Comparison of ENCODE assay signal across 15 mouse cellular contexts in genomic region chr10:43693974-43694373, GRCm38 (mm10).
DNase-seq lines count a peak whose midpoint lies in the region; ATAC-seq and TF ChIP-seq lines count a peak whose summit lies in the region.
"Had no signal": no experiment of that assay in that cellular context is flagged by ENCODE, and none has a peak within 500 bp of the region (broad histone marks: within the 10 kb centered on the region; RNA-seq: fewer than 3 reads in every experiment).

No protein-coding gene starts in this region.

- TF ChIP-seq CTCF in lung, postnatal 0 days (IDR thresholded peaks at IDR 0.05), result no peak

- no peak overlapping the region for H3K9ac ChIP-seq in lung, postnatal 0 days (replicated peaks; ENCODE audit: low read depth)
- no peak overlapping the region; the same call in 1 of the 2 replicates for H3K9ac ChIP-seq in liver, embryonic 15.5 days
- H3K9ac ChIP-seq: forebrain, postnatal 0 days; hindbrain, embryonic 13.5 days had no signal

- no peak for TF ChIP-seq EP300 in lung, postnatal 0 days (IDR thresholded peaks at IDR 0.05)

- no peak overlapping the region for H3K27ac ChIP-seq in lung, postnatal 0 days (ENCODE audit: low read length)
- H3K27ac ChIP-seq in liver, embryonic 15.5 days (replicated peaks), result peak overlapping the region; percentile 51; the same call in 1 of the 2 replicates
- no peak overlapping the region for H3K27ac ChIP-seq in embryonic facial prominence, embryonic 10.5 days (replicated peaks)
- H3K27ac ChIP-seq: hindbrain, embryonic 13.5 days; layer of hippocampus, adult 2 months had no signal

- no peak for ATAC-seq in lung, postnatal 0 days
- ATAC-seq in liver, embryonic 15.5 days (ENCODE audit: insufficient read depth), result peak; percentile 41; the same call in 1 of the 2 replicates
- no peak for ATAC-seq in monocyte, adult 5-6 weeks (replicated peaks; ENCODE audit: insufficient number of reproducible peaks, low FRiP score, low TSS enrichment, poor library complexity, severe bottlenecking)
- ATAC-seq: activated CD4-positive, CD25-positive, alpha-beta regulatory T cell, adult 4 months; forebrain, postnatal 0 days; midbrain, embryonic 16.5 days had no signal

- WGBS in lung, postnatal 0 days, result 33% methylated on average over 5 of the region's 5 CpGs
- 44% methylated on average over 5 of the region's 5 CpGs for WGBS in liver, embryonic 15.5 days (ENCODE audit: insufficient replicate concordance)
- 60% methylated on average over 5 of the region's 5 CpGs for WGBS in embryonic facial prominence, embryonic 10.5 days

- DNase-seq in gastrocnemius, adult 18-20 months (ENCODE audit: low spot score), result peak; percentile 15
- no peak for DNase-seq in gastrocnemius, postnatal 10 days
- DNase-seq in lung, postnatal 0 days (ENCODE audit: low spot score), result peak; percentile 16
- DNase-seq in lung, adult 18-20 months, result no peak
- DNase-seq in embryonic facial prominence, embryonic 10.5 days (ENCODE audit: low spot score), result no peak
- DNase-seq in cerebellum, postnatal 36 days, result no peak
- DNase-seq: cerebellum, postnatal 10 days; forebrain, postnatal 0 days; lung, postnatal 36 days had no signal

- no peak overlapping the region for H3K4me3 ChIP-seq in lung, postnatal 0 days (ENCODE audit: low read depth, low read length)
- H3K4me3 ChIP-seq in liver, embryonic 15.5 days (replicated peaks), result no peak overlapping the region
- H3K4me3 ChIP-seq in embryonic facial prominence, embryonic 10.5 days, result no peak overlapping the region
- H3K4me3 ChIP-seq: hindbrain, embryonic 13.5 days; layer of hippocampus, adult 2 months had no signal

- H3K27me3 ChIP-seq in lung, postnatal 0 days (replicated peaks; ENCODE audit: insufficient read depth, low read length), result no peaks in the 10 kb centered on the region
- H3K27me3 ChIP-seq in liver, embryonic 15.5 days, result peaks cover 64% of the 10 kb centered on the region
- H3K27me3 ChIP-seq in embryonic facial prominence, embryonic 10.5 days (replicated peaks; ENCODE audit: low read depth, poor library complexity, severe bottlenecking), result 0 out of 2 replicates have a peak, but pooled peaks cover 4% of the 10 kb centered on the region
- H3K27me3 ChIP-seq: hindbrain, embryonic 13.5 days had no signal

- H3K9me3 ChIP-seq in lung, postnatal 0 days (ENCODE audit: low read length), result no peaks in the 10 kb centered on the region
- no peaks in the 10 kb centered on the region for H3K9me3 ChIP-seq in liver, embryonic 15.5 days (replicated peaks)
- no peaks in the 10 kb centered on the region for H3K9me3 ChIP-seq in embryonic facial prominence, embryonic 10.5 days
- H3K9me3 ChIP-seq: hindbrain, embryonic 13.5 days had no signal

- no peaks in the 10 kb centered on the region for H3K36me3 ChIP-seq in lung, postnatal 0 days (ENCODE audit: insufficient read depth, low read length)
- no peaks in the 10 kb centered on the region for H3K36me3 ChIP-seq in liver, embryonic 15.5 days (replicated peaks)
- H3K36me3 ChIP-seq in embryonic facial prominence, embryonic 10.5 days (replicated peaks), result no peaks in the 10 kb centered on the region
- H3K36me3 ChIP-seq: hindbrain, embryonic 13.5 days had no signal

- H3K4me2 ChIP-seq in lung, postnatal 0 days (replicated peaks; ENCODE audit: low read depth, low read length), result no peak overlapping the region
- H3K4me2 ChIP-seq in liver, embryonic 15.5 days, result no peak overlapping the region
- H3K4me2 ChIP-seq: hindbrain, embryonic 13.5 days had no signal

- peaks cover 10% of the 10 kb centered on the region; the same call in 1 of the 2 replicates for H3K4me1 ChIP-seq in lung, postnatal 0 days (ENCODE audit: insufficient read depth, low read depth, low read length)
- peaks cover 24% of the 10 kb centered on the region for H3K4me1 ChIP-seq in liver, embryonic 15.5 days (replicated peaks)
- peaks cover 34% of the 10 kb centered on the region for H3K4me1 ChIP-seq in embryonic facial prominence, embryonic 10.5 days

Comparison
In these comparisons a context has a peak if more than half of its experiments do, and no peak if none do; other contexts are left out.
1. DNase-seq: peak in gastrocnemius, adult 18-20 months (single experiment) and lung, postnatal 0 days (single experiment); none in gastrocnemius, postnatal 10 days (single experiment), lung, adult 18-20 months (0 of 2), embryonic facial prominence, embryonic 10.5 days (single experiment) and cerebellum, postnatal 36 days (0 of 2).